Mouse (Mus musculus) MEL (cell line): ENCODE measurements at regions not wholly inside any gene's neighbourhood (a gene's known extent, or its start where the extent isn't known, plus 50 kb on each side); places are given as distances from the start of the nearest gene placed in this dataset.

Experiments
- DNase-seq: peaks from one replicate; pipeline ENCODE4 v3.0.0; 2011; ENCODE audit warnings: low read depth, low spot score
- H3K27ac ChIP-seq: 2 replicates; pipeline ENCODE4 v1.5.1; 2012; ENCODE audit warnings: low read depth, mild to moderate bottlenecking, control low read depth, low read length, moderate library complexity; ENCODE audit not compliant: control insufficient read depth
- H3K27me3 ChIP-seq, 2 experiments: fragments of 150-350 bp in 1 of 2; sonication (generic) in 1 of 2; 2 replicates each; pipeline ENCODE4 v1.6.1; 2012; ENCODE audit warnings: low read length in 2 of 2, mild to moderate bottlenecking in 2 of 2, improper control_type of control experiment in 1 of 2, moderate library complexity in 1 of 2; ENCODE audit not compliant: insufficient read depth in 2 of 2, control insufficient read depth in 1 of 2
- H3K36me3 ChIP-seq, 2 experiments: 2 replicates each; pipeline ENCODE4 v1.6.1; 2012 to 2014; ENCODE audit warnings: low read length in 2 of 2, improper control_type of control experiment in 1 of 2, inconsistent platforms in 1 of 2, mild to moderate bottlenecking in 1 of 2; ENCODE audit not compliant: insufficient read depth in 2 of 2, control insufficient read depth in 1 of 2
- H3K4me1 ChIP-seq, 2 experiments: fragments of 150-350 bp in 1 of 2; sonication (generic) in 1 of 2; 2 replicates each; pipeline ENCODE4 v1.6.1; 2012; ENCODE audit warnings: low read length in 2 of 2, improper control_type of control experiment in 1 of 2, mild to moderate bottlenecking in 1 of 2; ENCODE audit not compliant: insufficient read depth in 2 of 2, control insufficient read depth in 1 of 2
- H3K4me3 ChIP-seq, 2 experiments: fragments of 150-350 bp in 1 of 2; sonication (generic) in 1 of 2; 2 replicates each; pipeline ENCODE4 v1.5.1; 2012; ENCODE audit warnings: low read depth in 2 of 2, low read length in 2 of 2, mild to moderate bottlenecking in 2 of 2, moderate library complexity in 2 of 2, control low read depth in 1 of 2, improper control_type of control experiment in 1 of 2; ENCODE audit not compliant: control insufficient read depth in 1 of 2, insufficient read depth in 1 of 2
- H3K79me2 ChIP-seq: 2 replicates; pipeline ENCODE4 v1.6.1; 2012; ENCODE audit warnings: mild to moderate bottlenecking, low read length, moderate library complexity; ENCODE audit not compliant: control insufficient read depth, poor library complexity, insufficient read depth
- H3K9ac ChIP-seq: 2 replicates; pipeline ENCODE4 v1.6.1; 2012; ENCODE audit warnings: low read depth, mild to moderate bottlenecking, control low read depth, low read length, moderate library complexity; ENCODE audit not compliant: control insufficient read depth, poor library complexity, severe bottlenecking
- H3K9me3 ChIP-seq: fragments of 150-350 bp; sonication (generic); replicated peaks from 2 replicates; pipeline ENCODE4 v1.6.1; 2012; ENCODE audit warnings: mild to moderate bottlenecking, low read length, improper control_type of control experiment, moderate library complexity; ENCODE audit not compliant: insufficient read depth
- BHLHE40 ChIP-seq: IDR thresholded peaks from 2 replicates; pipeline ENCODE4 v1.6.1; 2012; ENCODE audit warnings: low read depth, mild to moderate bottlenecking, inconsistent platforms, low read length, improper control_type of control experiment, borderline replicate concordance
- CTCF ChIP-seq, 3 experiments: IDR thresholded peaks in 2 of 3; conservative IDR thresholded peaks in 1 of 3; 2 replicates each; pipeline ENCODE4 v1.5.1; 2011 to 2012; ENCODE audit warnings: low read length in 3 of 3, low read depth in 2 of 3, mild to moderate bottlenecking in 2 of 3, improper control_type of control experiment in 1 of 3, inconsistent platforms in 1 of 3, mixed read lengths in 1 of 3, moderate library complexity in 1 of 3; ENCODE audit not compliant: control insufficient read depth in 1 of 3, insufficient read depth in 1 of 3, poor library complexity in 1 of 3, severe bottlenecking in 1 of 3
- E2F4 ChIP-seq: IDR thresholded peaks from 2 replicates; pipeline ENCODE4 v1.6.1; 2011; ENCODE audit warnings: low read depth, low read length, improper control_type of control experiment, borderline replicate concordance
- EP300 ChIP-seq, 2 experiments: IDR thresholded peaks; 2 replicates each; pipeline ENCODE4 v1.6.1; 2011; ENCODE audit warnings: improper control_type of control experiment in 2 of 2, low read length in 2 of 2, low read depth in 1 of 2, mild to moderate bottlenecking in 1 of 2
- ETS1 ChIP-seq: IDR thresholded peaks from 2 replicates; pipeline ENCODE4 v1.6.1; 2012; ENCODE audit warnings: low read depth, mild to moderate bottlenecking, inconsistent platforms, low read length, improper control_type of control experiment, moderate library complexity
- GABPA ChIP-seq: IDR thresholded peaks from 2 replicates; pipeline ENCODE4 v1.6.1; 2012; ENCODE audit warnings: low read depth, mild to moderate bottlenecking, inconsistent platforms, low read length, improper control_type of control experiment, moderate library complexity
- NELFE ChIP-seq: IDR thresholded peaks from 2 replicates; pipeline ENCODE4 v1.6.1; 2011; ENCODE audit warnings: low read depth, low read length, improper control_type of control experiment
- NRF1 ChIP-seq: IDR thresholded peaks from 2 replicates; pipeline ENCODE4 v1.6.1; 2014; ENCODE audit warnings: low read depth, mild to moderate bottlenecking, inconsistent platforms, low read length, improper control_type of control experiment, moderate library complexity; ENCODE audit not compliant: poor library complexity, insufficient read depth, severe bottlenecking
- POLR2AphosphoS2 ChIP-seq: IDR thresholded peaks from 2 replicates; pipeline ENCODE4 v1.6.1; 2011; ENCODE audit warnings: low read length, improper control_type of control experiment
- RAD21 ChIP-seq: IDR thresholded peaks from 2 replicates; pipeline ENCODE4 v1.6.1; 2011; ENCODE audit warnings: mild to moderate bottlenecking, low read depth, low read length, improper control_type of control experiment
- SMC3 ChIP-seq: IDR thresholded peaks from 2 replicates; pipeline ENCODE4 v1.6.1; 2011; ENCODE audit warnings: low read depth, low read length, improper control_type of control experiment
- USF2 ChIP-seq, 2 experiments: IDR thresholded peaks; 2 replicates each; pipeline ENCODE4 v1.6.1; 2011 to 2012; ENCODE audit warnings: improper control_type of control experiment in 2 of 2, low read length in 2 of 2, borderline replicate concordance in 1 of 2, inconsistent platforms in 1 of 2, low read depth in 1 of 2, mild to moderate bottlenecking in 1 of 2; ENCODE audit not compliant: insufficient read depth in 1 of 2
- ZC3H11A ChIP-seq: IDR thresholded peaks from 2 replicates; pipeline ENCODE4 v1.6.1; 2012; ENCODE audit warnings: low read depth, mild to moderate bottlenecking, inconsistent platforms, low read length, improper control_type of control experiment
- ZKSCAN1 ChIP-seq: IDR thresholded peaks from 2 replicates; pipeline ENCODE4 v1.6.1; 2012; ENCODE audit warnings: low read depth, mild to moderate bottlenecking, inconsistent platforms, low read length, improper control_type of control experiment, moderate library complexity

DNA sequence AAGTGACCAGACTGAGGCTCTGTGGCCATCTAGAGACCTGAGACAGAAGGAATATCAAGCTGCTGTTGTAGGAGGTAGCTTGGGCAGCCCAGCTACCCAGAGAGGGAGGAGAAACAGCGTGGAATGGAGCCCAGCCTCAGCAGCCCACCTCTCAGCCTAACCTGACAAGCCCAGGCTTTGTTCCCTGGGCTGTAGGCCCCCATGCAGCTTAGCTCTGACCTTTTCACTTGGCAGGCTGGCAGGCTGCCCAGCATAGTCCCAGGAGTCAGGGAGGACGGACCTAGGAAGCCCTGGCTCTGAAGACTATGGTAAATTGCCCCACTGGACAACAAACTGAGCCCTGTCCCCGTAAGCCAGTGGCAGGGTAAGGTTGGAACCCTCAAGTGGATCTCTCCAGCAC lies 141.8 kb upstream of the Csf3r start:
- no peak overlapping the region for H3K9ac ChIP-seq
- H3K27me3 ChIP-seq: no peaks in the 10 kb centered on the region
- no peak overlapping the region for H3K4me3 ChIP-seq
- H3K36me3 ChIP-seq: no peaks in the 10 kb centered on the region
- TF ChIP-seq EP300 (IDR thresholded peaks at IDR 0.05; ENCODE audit: low read depth in 1 of 2, low read length in 2 of 2) (no peak), POLR2AphosphoS2 (no peak), SMC3 (no peak), CTCF (IDR thresholded peaks at IDR 0.05 in 2 of 3, conservative IDR thresholded peaks at IDR 0.05 in 1 of 3; ENCODE audit: control insufficient read depth in 1 of 3, insufficient read depth in 1 of 3, low read depth in 2 of 3, low read length in 3 of 3, poor library complexity in 1 of 3, severe bottlenecking in 1 of 3) (no peak), ZKSCAN1 (no peak), GABPA (no peak), NELFE (no peak), USF2 (IDR thresholded peaks at IDR 0.05; ENCODE audit: borderline replicate concordance in 1 of 2, insufficient read depth in 1 of 2, low read depth in 1 of 2, low read length in 2 of 2) (no peak), ZC3H11A (no peak), E2F4 (no peak), ETS1 (no peak), NRF1 (no peak), BHLHE40 (no peak)
- no peaks in the 10 kb centered on the region for H3K79me2 ChIP-seq
- no peak overlapping the region for H3K27ac ChIP-seq
- no peak for DNase-seq
- H3K9me3 ChIP-seq: no peaks in the 10 kb centered on the region
- H3K4me1 ChIP-seq: no peaks in the 10 kb centered on the region

- peak; percentile 8 for DNase-seq
- H3K4me1 ChIP-seq: no peaks in the 10 kb centered on the region
- H3K4me3 ChIP-seq: no peak overlapping the region
- no peak overlapping the region for H3K27ac ChIP-seq
- no peaks in the 10 kb centered on the region for H3K9me3 ChIP-seq
- no peak overlapping the region for H3K9ac ChIP-seq
- TF ChIP-seq E2F4: no peak
- TF ChIP-seq RAD21: peak; percentile 20
- TF ChIP-seq CTCF (IDR thresholded peaks at IDR 0.05 in 2 of 3, conservative IDR thresholded peaks at IDR 0.05 in 1 of 3; ENCODE audit: control insufficient read depth in 1 of 3, insufficient read depth in 1 of 3, low read depth in 2 of 3, low read length in 3 of 3, poor library complexity in 1 of 3, severe bottlenecking in 1 of 3): peak; percentile 28 to 38 (median 29); a peak in 5 of 6 replicates
- TF ChIP-seq, all 39 proteins: peak for 2
- H3K27me3 ChIP-seq: no peaks in the 10 kb centered on the region
- H3K36me3 ChIP-seq: no peaks in the 10 kb centered on the region
- no peaks in the 10 kb centered on the region for H3K79me2 ChIP-seq
Observed at GRCm38 (mm10) chr4:125890510-125890909, 133.8 kb upstream of the Csf3r start.
